Mouse (Mus musculus) MEL (cell line): ENCODE results near the gene Aff3.

Source experiments
- CHD1 ChIP-seq: IDR thresholded peaks from 2 replicates; pipeline ENCODE4 v1.6.1; 2012; ENCODE audit warnings: low read depth, mild to moderate bottlenecking, inconsistent platforms, low read length, improper control_type of control experiment
- ELF1 ChIP-seq: IDR thresholded peaks from 2 replicates; pipeline ENCODE4 v1.6.1; 2014; ENCODE audit warnings: low read depth, mild to moderate bottlenecking, inconsistent platforms, low read length, improper control_type of control experiment, moderate library complexity
- EP300 ChIP-seq, 2 experiments: IDR thresholded peaks; 2 replicates each; pipeline ENCODE4 v1.6.1; 2011; ENCODE audit warnings: improper control_type of control experiment in 2 of 2, low read length in 2 of 2, low read depth in 1 of 2, mild to moderate bottlenecking in 1 of 2
- GATA1 ChIP-seq: IDR thresholded peaks from 2 replicates; pipeline ENCODE4 v1.6.1; 2011; ENCODE audit warnings: low read depth, low read length, improper control_type of control experiment
- POLR2A ChIP-seq, 2 experiments: IDR thresholded peaks; 2 replicates each; pipeline ENCODE4 v1.6.1; 2011 to 2012; ENCODE audit warnings: low read length in 2 of 2, mild to moderate bottlenecking in 2 of 2, control low read depth in 1 of 2, improper control_type of control experiment in 1 of 2, low read depth in 1 of 2, moderate library complexity in 1 of 2; ENCODE audit not compliant: control insufficient read depth in 1 of 2, insufficient read depth in 1 of 2, poor library complexity in 1 of 2
- SMC3 ChIP-seq: IDR thresholded peaks from 2 replicates; pipeline ENCODE4 v1.6.1; 2011; ENCODE audit warnings: low read depth, low read length, improper control_type of control experiment
- TAL1 ChIP-seq: IDR thresholded peaks from 2 replicates; pipeline ENCODE4 v1.6.1; 2012; ENCODE audit warnings: mild to moderate bottlenecking, inconsistent platforms, low read length, moderate library complexity, mixed read lengths
- ZNF384 ChIP-seq: IDR thresholded peaks from 2 replicates; pipeline ENCODE4 v1.6.1; 2012; ENCODE audit warnings: low read depth, mild to moderate bottlenecking, inconsistent platforms, low read length, improper control_type of control experiment

DNA sequence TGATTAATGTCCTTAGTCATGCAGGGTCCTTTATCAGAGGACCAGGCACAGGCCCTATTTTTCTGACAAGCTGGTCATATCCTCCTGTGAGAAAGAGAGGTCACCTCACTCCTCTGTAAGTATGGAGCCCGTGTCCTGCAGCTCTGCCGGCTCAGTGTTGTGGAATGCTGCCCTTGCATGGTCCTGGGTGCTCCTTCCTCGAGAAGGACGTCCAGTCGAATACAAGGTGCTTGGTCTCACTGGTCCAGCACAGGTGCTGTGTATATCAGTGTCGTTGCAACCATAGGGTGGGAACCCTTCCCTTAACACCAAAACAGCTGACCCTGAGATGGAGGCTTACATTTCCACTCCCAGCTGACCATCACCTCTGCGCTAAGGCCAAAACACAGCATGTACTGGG is 280.7 kb downstream of the Aff3 start:
- TF ChIP-seq CHD1 (no peak), GATA1 (no peak), TAL1 (no peak), ELF1 (no peak), EP300 (IDR thresholded peaks at IDR 0.05; ENCODE audit: low read depth in 1 of 2, low read length in 2 of 2) (no peak), POLR2A (IDR thresholded peaks at IDR 0.05; ENCODE audit: control insufficient read depth in 1 of 2, insufficient read depth in 1 of 2, low read depth in 1 of 2, low read length in 2 of 2, poor library complexity in 1 of 2) (no peak), SMC3 (no peak), ZNF384 (no peak)
